Mouse (Mus musculus): ENCODE measurements around the gene Dapk2. TPM values are rescaled to one million over a fixed set of nuclear protein-coding genes. Genes with fewer than 3 reads are reported as not detected.

Gene Dapk2
- 4.8 and 6.5 TPM in 2 replicates for polyA plus RNA-seq (2015; fragmentation: Nextera tagmentation; extraction: Ambion mirVana)

DNA sequence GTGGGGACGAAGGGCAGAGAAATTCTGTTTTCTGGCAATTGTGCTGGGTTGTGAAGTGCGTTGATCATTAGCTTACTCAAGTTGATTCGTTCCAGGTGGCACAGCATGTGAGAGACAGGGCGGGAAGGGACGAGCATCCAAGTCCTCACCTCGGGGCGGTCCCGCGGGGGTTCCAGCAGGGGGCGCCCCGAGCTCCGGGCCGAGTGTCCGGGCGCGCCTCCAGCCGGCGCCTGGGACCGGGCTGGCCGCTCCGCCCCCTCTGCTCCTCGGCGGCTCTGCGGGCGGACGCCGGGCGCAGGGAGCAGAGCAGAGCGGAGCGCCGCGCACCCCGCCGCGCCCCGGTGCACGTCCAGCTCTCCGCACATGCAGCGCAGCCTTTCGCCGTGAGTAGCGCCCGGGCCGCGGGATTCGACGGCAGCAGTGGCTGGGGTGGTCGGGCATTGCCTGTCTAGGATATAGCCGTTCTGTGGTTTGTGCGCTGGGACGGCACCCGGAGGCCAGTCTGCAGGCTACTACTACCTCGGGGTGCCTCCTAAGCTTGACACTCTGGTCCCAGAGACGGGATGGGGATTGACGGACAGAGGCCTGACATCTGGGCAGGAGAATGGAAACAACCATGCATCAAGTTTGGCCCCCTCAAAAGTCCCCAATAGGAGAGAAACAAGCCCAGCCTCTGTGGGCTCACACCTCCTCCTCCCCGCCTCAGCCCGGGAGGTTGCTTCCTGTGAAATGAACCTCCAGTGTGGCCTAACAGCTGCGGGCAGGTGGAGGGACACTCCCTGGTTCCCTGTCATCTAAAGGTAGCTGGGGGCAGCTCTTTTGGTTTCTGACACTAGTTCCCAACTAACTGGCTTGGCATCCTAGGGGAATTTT lies at the start of gene Dapk2:
TSS of gene Dapk2 (plus strand) at position 266 of the 873 bp plus-strand sequence.
- peak; percentile 94 for ATAC-seq (replicated peaks; ENCODE audit: low FRiP score)
- Histone ChIP-seq H3K27ac (no peak within 1 kb of the TSS), H3K9ac (peak within 1 kb of the TSS; percentile 44; the same call in 1 of the 2 replicates), H3K9me3 (replicated peaks) (no peaks in the 10 kb centered on the region), H3K4me3 (replicated peaks) (peak within 1 kb of the TSS; percentile 54), H3K27me3 (peaks cover 22% of the 10 kb centered on the region), H3K36me3 (no peaks in the 10 kb centered on the region), H3K4me1 (peaks cover 13% of the 10 kb centered on the region; the same call in 1 of the 2 replicates), H3K4me2 (peak within 1 kb of the TSS; percentile 84)
- WGBS = under 1% methylated on average over 58 of the region's 58 CpGs

GRCm38 (mm10) chr9:66109574-66109973 lies 48.4 kb upstream of the Dapk2 start:
- Histone ChIP-seq H3K36me3 (peaks cover 69% of the 10 kb centered on the region), H3K4me3 (replicated peaks) (no peak overlapping the region), H3K9me3 (replicated peaks) (no peaks in the 10 kb centered on the region), H3K27me3 (no peaks in the 10 kb centered on the region), H3K4me1 (0 out of 2 replicates have a peak, but pooled peaks cover 7% of the 10 kb centered on the region), H3K27ac (no peak overlapping the region), H3K9ac (no peak overlapping the region), H3K4me2 (no peak overlapping the region)
- WGBS = 95% methylated on average over 1 of the region's 1 CpGs
- ATAC-seq (replicated peaks; ENCODE audit: low FRiP score) = no peak

DNA sequence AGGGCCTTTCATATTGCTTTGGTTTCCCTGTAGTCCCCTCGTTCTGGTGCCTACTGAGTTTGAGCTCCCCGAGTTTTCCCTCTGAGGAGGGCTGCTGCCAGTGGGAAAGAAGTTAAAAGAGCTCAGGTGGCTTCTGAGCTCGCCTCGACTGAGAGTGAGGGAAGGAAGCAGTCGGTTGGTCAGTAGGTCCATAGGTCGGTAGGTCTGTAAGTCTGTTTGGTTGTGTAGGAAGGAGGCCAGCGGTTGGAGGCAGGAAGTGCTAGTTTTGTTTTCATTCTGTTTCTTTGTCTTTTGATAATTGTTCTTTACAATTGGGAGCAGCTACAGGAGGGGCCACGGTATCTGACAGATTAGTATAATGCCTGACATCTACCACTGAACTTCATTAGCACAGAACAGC lies 47.9 kb upstream of the Dapk2 start:
- WGBS = 64% methylated on average over 8 of the region's 8 CpGs
- no peaks in the 10 kb centered on the region for H3K27me3 ChIP-seq
- H3K4me2 ChIP-seq = no peak overlapping the region
- H3K27ac ChIP-seq = peak overlapping the region; percentile 77
- no peak for ATAC-seq (replicated peaks; ENCODE audit: low FRiP score)
- no peak overlapping the region for H3K4me3 ChIP-seq (replicated peaks)
- 0 out of 2 replicates have a peak, but pooled peaks cover 7% of the 10 kb centered on the region for H3K4me1 ChIP-seq
- no peak overlapping the region for H3K9ac ChIP-seq
- H3K36me3 ChIP-seq = peaks cover 69% of the 10 kb centered on the region
- no peaks in the 10 kb centered on the region for H3K9me3 ChIP-seq (replicated peaks)

DNA sequence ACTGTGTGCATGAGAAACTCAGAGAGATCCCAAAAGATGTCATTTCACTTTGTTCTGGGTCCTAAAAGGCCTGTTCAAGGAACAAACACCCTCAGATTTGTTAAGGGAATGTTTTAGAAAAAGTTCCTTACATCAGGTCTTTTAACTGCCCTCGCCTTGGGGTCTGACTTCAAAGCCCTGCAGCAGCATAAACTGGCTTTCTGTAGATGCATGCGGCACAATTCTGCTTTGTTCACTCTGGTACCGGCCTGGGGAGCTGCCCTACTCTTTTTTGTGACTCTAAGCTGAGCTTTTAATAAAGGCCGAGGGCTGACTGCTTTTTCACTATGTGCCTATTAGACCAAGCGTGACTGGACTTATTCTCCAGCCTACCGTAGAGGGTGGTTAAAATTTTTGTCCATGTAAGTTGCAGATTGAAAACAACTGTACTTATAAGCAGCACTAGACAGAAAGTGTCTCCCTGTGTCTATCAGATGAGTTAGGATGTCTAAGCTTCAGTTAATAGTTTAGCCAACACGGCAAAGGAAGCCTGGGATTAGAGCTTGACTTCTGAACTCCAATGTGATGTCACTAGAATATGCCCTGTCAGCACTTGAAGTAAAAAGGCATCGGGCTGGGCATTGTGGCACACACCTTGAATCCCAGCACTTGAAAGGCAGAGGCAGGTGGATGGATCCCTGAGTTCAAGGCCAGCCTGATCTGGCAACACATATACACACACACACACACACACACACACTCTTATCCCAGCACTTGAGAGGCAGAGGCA lies 47.2 kb upstream of the Dapk2 start:
- Histone ChIP-seq H3K27me3 (no peaks in the 10 kb centered on the region), H3K4me2 (no peak overlapping the region), H3K9ac (no peak overlapping the region), H3K4me1 (0 out of 2 replicates have a peak, but pooled peaks cover 7% of the 10 kb centered on the region), H3K9me3 (replicated peaks) (no peaks in the 10 kb centered on the region), H3K27ac (peak overlapping the region; percentile 77), H3K4me3 (replicated peaks) (no peak overlapping the region), H3K36me3 (peaks cover 69% of the 10 kb centered on the region)
- no peak for ATAC-seq (replicated peaks; ENCODE audit: low FRiP score)
- WGBS = 77% methylated on average over 8 of the region's 8 CpGs

DNA sequence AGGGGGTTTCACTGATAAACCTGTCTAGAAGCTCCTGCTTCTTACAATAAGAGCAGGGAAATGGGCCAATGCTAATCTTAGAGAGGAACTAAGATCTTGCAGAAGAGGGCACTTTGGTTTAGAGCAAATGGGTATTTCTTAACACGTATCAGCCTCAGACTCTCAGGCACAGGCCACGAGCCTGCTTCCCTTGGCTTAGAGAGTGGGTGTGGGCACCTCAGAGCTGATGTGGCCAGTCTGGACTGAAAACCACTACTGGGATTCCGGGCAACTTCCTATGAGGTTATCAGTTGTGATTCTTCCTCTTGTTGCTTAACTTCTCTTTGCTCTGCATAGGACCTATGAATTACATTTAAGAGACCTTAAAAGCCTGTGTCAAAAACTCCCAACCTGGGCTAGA lies 43.7 kb upstream of the Dapk2 start:
- WGBS = 91% methylated on average over 3 of the region's 3 CpGs
- Histone ChIP-seq H3K9ac (no peak overlapping the region), H3K27ac (no peak overlapping the region), H3K36me3 (peaks cover 45% of the 10 kb centered on the region), H3K27me3 (no peaks in the 10 kb centered on the region), H3K4me2 (no peak overlapping the region), H3K9me3 (replicated peaks) (no peaks in the 10 kb centered on the region), H3K4me1 (peaks cover 20% of the 10 kb centered on the region; the same call in 1 of the 2 replicates), H3K4me3 (replicated peaks) (no peak overlapping the region)
- ATAC-seq (replicated peaks; ENCODE audit: low FRiP score) = no peak

GRCm38 (mm10) chr9:66116890-66117289 lies 41.1 kb upstream of the Dapk2 start:
- H3K4me3 ChIP-seq (replicated peaks) = no peak overlapping the region
- H3K4me1 ChIP-seq = peaks cover 13% of the 10 kb centered on the region; the same call in 1 of the 2 replicates
- H3K4me2 ChIP-seq = no peak overlapping the region
- H3K9ac ChIP-seq = no peak overlapping the region
- H3K9me3 ChIP-seq (replicated peaks) = no peaks in the 10 kb centered on the region
- no peak for ATAC-seq (replicated peaks; ENCODE audit: low FRiP score)
- 47% methylated on average over 8 of the region's 8 CpGs for WGBS
- H3K27me3 ChIP-seq = no peaks in the 10 kb centered on the region
- 0 out of 2 replicates have a peak overlapping the region, but pooled peaks have one; percentile 10 for H3K27ac ChIP-seq
- peaks cover 35% of the 10 kb centered on the region for H3K36me3 ChIP-seq

GRCm38 (mm10) chr9:66119498-66119897 lies 38.5 kb upstream of the Dapk2 start:
- H3K27me3 ChIP-seq = no peaks in the 10 kb centered on the region
- H3K4me2 ChIP-seq = no peak overlapping the region
- 96% methylated on average over 2 of the region's 2 CpGs for WGBS
- H3K27ac ChIP-seq = no peak overlapping the region
- ATAC-seq (replicated peaks; ENCODE audit: low FRiP score) = no peak
- peaks cover 27% of the 10 kb centered on the region for H3K4me1 ChIP-seq
- no peak overlapping the region for H3K4me3 ChIP-seq (replicated peaks)
- no peaks in the 10 kb centered on the region for H3K9me3 ChIP-seq (replicated peaks)
- no peak overlapping the region for H3K9ac ChIP-seq
- peaks cover 20% of the 10 kb centered on the region for H3K36me3 ChIP-seq

DNA sequence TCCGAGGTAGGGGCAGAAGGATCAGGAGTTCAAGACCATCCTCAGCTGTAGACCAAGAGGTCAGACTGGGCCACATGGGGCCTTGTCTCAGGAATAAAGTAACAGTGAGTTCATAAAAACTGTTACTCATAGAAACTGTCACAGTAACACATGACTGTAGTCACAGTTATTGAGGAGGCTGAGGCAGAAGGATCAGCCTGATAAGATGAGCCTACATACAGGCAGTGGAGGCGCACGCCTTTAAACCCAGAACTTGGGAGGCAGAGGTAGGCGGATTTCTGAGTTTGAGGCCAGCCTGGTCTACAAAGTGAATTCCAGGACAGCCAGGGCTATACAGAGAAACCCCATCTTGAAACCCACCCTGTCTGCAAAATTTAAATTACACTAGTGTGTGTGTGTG lies 37.9 kb upstream of the Dapk2 start:
- H3K9me3 ChIP-seq (replicated peaks) = no peaks in the 10 kb centered on the region
- WGBS = 93% methylated on average over 4 of the region's 4 CpGs
- H3K4me1 ChIP-seq = peaks cover 30% of the 10 kb centered on the region
- no peak overlapping the region for H3K4me2 ChIP-seq
- H3K4me3 ChIP-seq (replicated peaks) = no peak overlapping the region
- no peak overlapping the region for H3K27ac ChIP-seq
- H3K9ac ChIP-seq = no peak overlapping the region
- no peak for ATAC-seq (replicated peaks; ENCODE audit: low FRiP score)
- no peaks in the 10 kb centered on the region for H3K27me3 ChIP-seq
- H3K36me3 ChIP-seq = peaks cover 14% of the 10 kb centered on the region

DNA sequence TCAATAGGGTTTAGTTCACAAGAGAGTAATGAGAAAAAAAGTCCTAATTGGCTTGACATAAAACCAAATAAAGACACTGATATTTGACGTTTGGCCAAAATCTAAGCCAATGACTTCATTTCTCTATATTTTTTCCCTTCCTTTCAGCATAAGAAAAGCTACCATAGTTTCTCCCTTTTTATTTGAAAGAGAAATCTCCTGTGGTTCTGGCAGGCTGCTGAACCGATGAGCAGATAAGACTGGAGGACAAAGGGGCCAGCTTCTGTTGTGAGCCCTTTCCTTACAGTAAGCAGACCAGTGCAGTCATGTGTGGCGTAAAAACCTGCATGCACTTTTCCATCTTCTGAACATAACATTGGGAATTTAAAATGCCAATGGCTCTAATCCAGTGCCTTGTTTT lies 37.1 kb upstream of the Dapk2 start:
- WGBS = 82% methylated on average over 3 of the region's 3 CpGs

DNA sequence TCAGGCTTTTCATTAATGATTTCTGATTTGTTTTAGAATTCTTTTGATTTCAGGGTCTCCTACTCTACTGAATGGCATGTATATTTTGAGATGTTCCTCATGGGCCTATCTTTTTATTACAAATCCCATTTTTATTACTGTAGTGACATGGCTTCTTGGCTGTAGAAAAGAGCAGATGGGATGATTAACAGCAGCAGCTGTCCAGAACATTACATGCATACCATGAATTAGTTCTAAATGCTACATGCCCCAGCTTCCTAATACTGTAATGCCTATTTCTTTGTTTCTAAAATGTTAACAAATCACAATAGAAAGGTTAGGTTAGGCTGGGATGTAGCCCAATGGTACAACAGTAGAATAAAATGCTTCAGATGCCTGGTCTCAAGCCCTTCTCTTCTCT lies 36.6 kb upstream of the Dapk2 start:
- Histone ChIP-seq H3K4me2 (no peak overlapping the region), H3K4me3 (replicated peaks) (no peak overlapping the region), H3K9me3 (replicated peaks) (no peaks in the 10 kb centered on the region), H3K36me3 (0 out of 2 replicates have a peak, but pooled peaks cover 5% of the 10 kb centered on the region), H3K27me3 (no peaks in the 10 kb centered on the region), H3K4me1 (peaks cover 40% of the 10 kb centered on the region), H3K27ac (no peak overlapping the region), H3K9ac (no peak overlapping the region)
- ATAC-seq (replicated peaks; ENCODE audit: low FRiP score) = no peak

More for the DNA sequence above, 37.1 kb upstream of the Dapk2 start:
- Histone ChIP-seq H3K27me3 (no peaks in the 10 kb centered on the region), H3K36me3 (0 out of 2 replicates have a peak, but pooled peaks cover 7% of the 10 kb centered on the region), H3K4me1 (peaks cover 38% of the 10 kb centered on the region), H3K4me3 (replicated peaks) (no peak overlapping the region), H3K9me3 (replicated peaks) (no peaks in the 10 kb centered on the region), H3K27ac (no peak overlapping the region), H3K9ac (no peak overlapping the region), H3K4me2 (no peak overlapping the region)
- no peak for ATAC-seq (replicated peaks; ENCODE audit: low FRiP score)

- ATAC-seq (replicated peaks; ENCODE audit: low FRiP score) = no peak
- no peaks in the 10 kb centered on the region for H3K36me3 ChIP-seq
- H3K27ac ChIP-seq = peak overlapping the region; percentile 94; the same call in 1 of the 2 replicates
- H3K27me3 ChIP-seq = no peaks in the 10 kb centered on the region
- peak overlapping the region; percentile 73 for H3K4me2 ChIP-seq
- H3K4me3 ChIP-seq (replicated peaks) = peak overlapping the region; percentile 85
- peak overlapping the region; percentile 82; the same call in 1 of the 2 replicates for H3K9ac ChIP-seq
- peaks cover 37% of the 10 kb centered on the region for H3K4me1 ChIP-seq
- WGBS = 3% methylated on average over 5 of the region's 5 CpGs
- H3K9me3 ChIP-seq (replicated peaks) = no peaks in the 10 kb centered on the region
Measured at GRCm38 (mm10) chr9:66123648-66124047, 34.4 kb upstream of the Dapk2 start.

DNA sequence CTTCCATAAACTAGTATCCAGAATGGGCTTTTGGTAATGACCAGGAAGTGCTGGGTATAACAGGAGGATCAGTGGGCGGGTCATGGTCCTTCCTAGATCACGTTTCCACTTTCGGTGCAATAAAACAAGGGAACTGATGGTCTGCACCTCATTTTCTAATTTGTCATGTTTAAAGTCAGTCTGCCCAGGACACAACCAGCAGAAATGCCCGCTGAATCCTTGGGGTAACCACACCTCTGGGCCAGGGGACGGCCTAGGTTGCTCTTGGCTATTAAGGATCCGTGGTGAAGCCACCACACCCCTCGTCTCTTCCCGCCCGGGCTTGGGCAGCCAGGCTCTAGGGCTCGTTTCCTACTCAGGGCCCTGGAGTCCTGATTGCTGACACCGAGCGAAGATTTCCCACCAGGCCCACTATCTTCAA lies 33.9 kb upstream of the Dapk2 start:
- Histone ChIP-seq H3K4me1 (peaks cover 36% of the 10 kb centered on the region), H3K9ac (peak overlapping the region; percentile 82), H3K36me3 (no peaks in the 10 kb centered on the region), H3K4me2 (peak overlapping the region; percentile 73), H3K27me3 (no peaks in the 10 kb centered on the region), H3K4me3 (replicated peaks) (peak overlapping the region; percentile 85), H3K9me3 (replicated peaks) (no peaks in the 10 kb centered on the region), H3K27ac (peak overlapping the region; percentile 94)
- ATAC-seq (replicated peaks; ENCODE audit: low FRiP score) = peak; percentile 50
- WGBS = 0% methylated on average over 12 of the region's 12 CpGs

All from kidney, embryonic 15.5 days (tissue).